Mouse (Mus musculus): Measurements from ENCODE around the gene Utp4. TPM values are rescaled to one million over a fixed set of nuclear protein-coding genes. Genes with fewer than 3 reads are reported as not detected.

Utp4 gene
- total and polyA plus RNA-seq, 3 experiments, result 80.6 to 202 (median 156) TPM

DNA sequence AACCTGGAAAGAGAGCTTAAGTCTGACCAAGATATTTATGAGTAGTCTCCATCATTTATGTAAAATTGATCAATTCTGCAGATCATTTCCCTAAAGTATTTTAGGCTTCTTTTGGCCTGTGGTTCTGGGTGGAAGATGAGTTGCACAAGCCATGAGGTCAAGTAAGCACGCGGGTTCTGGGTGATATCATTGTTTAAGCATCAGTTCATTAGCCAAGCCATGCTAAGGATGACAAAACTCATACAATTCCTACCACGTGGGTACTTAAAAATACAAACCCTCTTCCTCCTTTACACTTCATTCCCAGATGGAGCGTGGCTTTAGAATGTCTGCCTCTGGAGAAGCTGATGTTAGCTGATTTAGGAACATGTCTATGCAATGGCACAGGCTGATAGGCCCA is 60.1 kb downstream of the Utp4 start:
- Histone ChIP-seq H3K9me3 (replicated peaks; ENCODE audit: low read length) (no peaks in the 10 kb centered on the region), H3K4me1 (ENCODE audit: control insufficient read depth in 1 of 2, insufficient read depth in 2 of 2) (peaks cover 0 to 5% of the 10 kb centered on the region in 2 experiments; a peak in 1 of 4 replicates), H3K4me2 (ENCODE audit: insufficient read depth, low read depth, poor library complexity, severe bottlenecking) (no peak overlapping the region), H3K27me3 (replicated peaks) (no peaks in the 10 kb centered on the region), H3K36me3 (replicated peaks in 1 of 2; ENCODE audit: control insufficient read depth in 1 of 2, insufficient read depth in 1 of 2, low read length in 1 of 2) (peaks cover 0 to 3% of the 10 kb centered on the region in 2 experiments), H3K9ac (ENCODE audit: insufficient read depth, low read depth) (no peak overlapping the region), H3K27ac (ENCODE audit: insufficient read depth, low read depth) (no peak overlapping the region), H3K4me3 (replicated peaks in 1 of 3; ENCODE audit: low read depth in 2 of 3, low read length in 2 of 3, poor library complexity in 1 of 3) (no peak overlapping the region), H3K79me2 (replicated peaks; ENCODE audit: control insufficient read depth, extremely low read depth, insufficient read depth, poor library complexity, severe bottlenecking) (no peaks in the 10 kb centered on the region)
- dilution Hi-C loops (cut with MboI; ENCODE audit: extremely low pct_ligation_motif_present, extremely low pct_unique_long_range_greater_than_20kb, low sequenced_read_pairs), result no loop called here
- no peak for DNase-seq (ENCODE audit: extremely low read depth)
- TF ChIP-seq NELFE (IDR thresholded peaks at IDR 0.05; ENCODE audit: low read depth, low read length) (no peak), JUN (IDR thresholded peaks at IDR 0.05; ENCODE audit: insufficient read depth, low read depth, low read length) (no peak), CHD2 (IDR thresholded peaks at IDR 0.05; ENCODE audit: low read length) (no peak), POLR2AphosphoS2 (IDR thresholded peaks at IDR 0.05; ENCODE audit: low read depth, low read length) (no peak), MAFK (IDR thresholded peaks at IDR 0.05; ENCODE audit: insufficient replicate concordance, low read length) (no peak), MXI1 (IDR thresholded peaks at IDR 0.05; ENCODE audit: low read depth, low read length) (no peak)
- in situ Hi-C loops (cut with MboI; ENCODE audit: low pct_ligation_motif_present, low pct_unique_long_range_greater_than_20kb, low sequenced_read_pairs), result no loop called here

DNA sequence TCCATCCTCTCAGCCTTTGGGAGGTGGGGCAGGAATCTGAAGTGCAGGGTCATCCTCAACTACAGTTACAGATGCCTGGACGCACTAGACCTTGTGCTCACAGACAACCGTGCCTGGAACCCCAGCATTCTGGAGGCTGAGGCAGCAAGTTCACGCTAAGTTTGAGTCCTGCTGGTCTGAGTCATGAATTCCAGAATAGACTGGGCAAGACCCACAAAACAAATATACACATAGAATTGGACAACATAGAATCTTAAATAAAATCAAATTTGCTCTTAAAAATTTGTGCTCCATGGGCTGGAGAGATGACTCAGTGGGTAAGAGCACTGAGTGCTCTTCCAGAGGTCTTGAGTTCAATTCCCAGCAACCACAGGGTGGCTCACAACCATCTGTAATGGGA is 63.6 kb downstream of the Utp4 start:
- no peak overlapping the region for H3K9ac ChIP-seq (ENCODE audit: insufficient read depth, low read depth)
- H3K27ac ChIP-seq (ENCODE audit: insufficient read depth, low read depth), result no peak overlapping the region
- H3K4me3 ChIP-seq (replicated peaks in 1 of 3; ENCODE audit: low read depth in 2 of 3, low read length in 2 of 3, poor library complexity in 1 of 3), result no peak overlapping the region
- H3K4me2 ChIP-seq (ENCODE audit: insufficient read depth, low read depth, poor library complexity, severe bottlenecking), result no peak overlapping the region
- in situ Hi-C loops (cut with MboI; ENCODE audit: low pct_ligation_motif_present, low pct_unique_long_range_greater_than_20kb, low sequenced_read_pairs), result no loop called here
- no peak for DNase-seq (ENCODE audit: extremely low read depth)
- H3K79me2 ChIP-seq (replicated peaks; ENCODE audit: control insufficient read depth, extremely low read depth, insufficient read depth, poor library complexity, severe bottlenecking), result no peaks in the 10 kb centered on the region
- no peaks in the 10 kb centered on the region for H3K36me3 ChIP-seq (replicated peaks in 1 of 2; ENCODE audit: control insufficient read depth in 1 of 2, insufficient read depth in 1 of 2, low read length in 1 of 2)
- no peaks in the 10 kb centered on the region for H3K4me1 ChIP-seq (ENCODE audit: control insufficient read depth in 1 of 2, insufficient read depth in 2 of 2)
- H3K9me3 ChIP-seq (replicated peaks; ENCODE audit: low read length), result no peaks in the 10 kb centered on the region
- dilution Hi-C loops (cut with MboI; ENCODE audit: extremely low pct_ligation_motif_present, extremely low pct_unique_long_range_greater_than_20kb, low sequenced_read_pairs), result no loop called here
- TF ChIP-seq HCFC1 (IDR thresholded peaks at IDR 0.05; ENCODE audit: low read depth, low read length), result no peak
- TF ChIP-seq E2F4 (IDR thresholded peaks at IDR 0.05; ENCODE audit: insufficient replicate concordance, low read depth, low read length), result no peak
- TF ChIP-seq PAX5 (IDR thresholded peaks at IDR 0.05; ENCODE audit: low read length), result no peak
- TF ChIP-seq SIN3A (IDR thresholded peaks at IDR 0.05; ENCODE audit: low read length), result no peak
- TF ChIP-seq NRF1 (IDR thresholded peaks at IDR 0.05; ENCODE audit: low read depth, low read length), result no peak
- no peak for TF ChIP-seq TBP (conservative IDR thresholded peaks at IDR 0.05; ENCODE audit: low read depth, low read length)
- no peak for TF ChIP-seq USF1 (IDR thresholded peaks at IDR 0.05; ENCODE audit: low read depth, low read length)
- TF ChIP-seq POLR2AphosphoS2 (IDR thresholded peaks at IDR 0.05; ENCODE audit: low read depth, low read length), result no peak
- no peak for TF ChIP-seq CHD1 (IDR thresholded peaks at IDR 0.05; ENCODE audit: low read depth, low read length)
- TF ChIP-seq MYC (IDR thresholded peaks at IDR 0.05; ENCODE audit: low read depth, low read length), result no peak
- no peak for TF ChIP-seq MXI1 (IDR thresholded peaks at IDR 0.05; ENCODE audit: low read depth, low read length)
- TF ChIP-seq BHLHE40 (IDR thresholded peaks at IDR 0.05; ENCODE audit: low read depth, low read length), result no peak
- TF ChIP-seq UBTF (IDR thresholded peaks at IDR 0.05; ENCODE audit: low read depth, low read length), result no peak
- no peaks in the 10 kb centered on the region for H3K27me3 ChIP-seq (replicated peaks)

All from CH12.LX (cell line).